Mouse (Mus musculus) liver, embryonic 14.5 days (tissue): ENCODE data around the gene Emc10.

Experiments
- CTCF ChIP-seq: IDR thresholded peaks from 2 replicates; pipeline ENCODE4 v1.5.1; 2016; ENCODE audit warnings: antibody characterized with exemption, low read depth, control low read depth
- EP300 ChIP-seq: IDR thresholded peaks from 2 replicates; pipeline ENCODE4 v1.6.1; 2016; ENCODE audit warnings: antibody characterized with exemption, low read depth

DNA sequence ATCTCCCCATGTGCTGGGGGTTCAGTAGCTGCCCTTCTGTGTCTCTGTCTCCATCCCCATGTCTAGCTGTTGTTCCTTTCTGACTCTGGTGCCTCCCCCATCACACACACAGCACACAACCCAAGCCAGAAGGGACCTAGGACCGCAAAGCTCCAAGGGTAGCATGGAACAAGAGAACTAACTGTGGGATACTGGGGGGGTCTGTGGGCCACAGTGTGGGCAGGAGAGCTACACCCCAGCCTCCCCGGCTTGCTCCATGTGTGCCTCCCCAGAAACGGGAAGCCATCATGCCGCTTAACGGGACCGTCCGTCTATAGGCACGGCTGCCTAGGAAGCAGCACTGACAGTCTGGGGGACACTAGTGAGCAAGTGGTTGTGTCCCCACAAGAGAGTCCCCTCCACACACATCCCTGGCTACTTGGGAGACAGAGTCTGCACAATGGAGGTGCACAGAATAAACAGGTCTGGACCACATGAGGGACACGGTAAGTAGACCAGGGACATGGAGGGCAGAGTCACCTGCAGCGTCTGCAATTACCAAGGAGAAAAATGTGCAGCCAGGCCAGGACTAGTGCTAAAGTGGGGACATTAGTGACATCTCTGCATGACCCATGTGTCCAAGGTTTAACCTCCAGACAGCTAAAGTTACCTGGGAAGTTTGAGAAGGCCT lies 32.6 kb downstream of the Emc10 start:
- TF ChIP-seq CTCF, result no peak
- TF ChIP-seq EP300, result no peak
